Mouse (Mus musculus) lung, postnatal 0 days (tissue): Measurements from ENCODE around the gene Sprr1a.

Experiments
- CTCF ChIP-seq: IDR thresholded peaks from 2 replicates; pipeline ENCODE4 v1.5.1; 2016; ENCODE audit warnings: antibody characterized with exemption, mild to moderate bottlenecking
- EP300 ChIP-seq: IDR thresholded peaks from 2 replicates; pipeline ENCODE4 v1.6.1; 2016; ENCODE audit warnings: antibody characterized with exemption, mild to moderate bottlenecking, control low read depth

GRCm38 (mm10) chr3:92500393-92500792 lies 14.7 kb upstream of the Sprr1a start, which contains the start of gene Sprr4:
- TF ChIP-seq CTCF (no peak), EP300 (no peak)
